Mouse (Mus musculus) C2C12 (cell line): Measurements from ENCODE around the gene Gm21149.
"Not testable (repeated sequence)": the region's sequence is repeated elsewhere in the genome, so short reads cannot be mapped to it uniquely, and the experiment has no call there.

Source experiments
- CEBPB ChIP-seq: IDR thresholded peaks from one replicate; pipeline ENCODE4 v1.6.1; 2011; ENCODE audit warnings: low read depth, mild to moderate bottlenecking, control low read depth, moderate library complexity
- CTCF ChIP-seq: IDR thresholded peaks from one replicate; pipeline ENCODE4 v1.5.1; 2011; ENCODE audit not compliant: control insufficient read depth, insufficient read depth, insufficient read length
- FOSL1 ChIP-seq: IDR thresholded peaks from one replicate; pipeline ENCODE4 v1.8.0; 2011; ENCODE audit warnings: mild to moderate bottlenecking, low read length; ENCODE audit not compliant: poor library complexity, insufficient read depth, severe bottlenecking
- MAX ChIP-seq: IDR thresholded peaks from one replicate; pipeline ENCODE4 v1.6.1; 2011; ENCODE audit warnings: mild to moderate bottlenecking, control low read depth
- MYOD1 ChIP-seq: IDR thresholded peaks from one replicate; pipeline ENCODE4 v1.6.1; 2011; ENCODE audit warnings: low read depth; ENCODE audit not compliant: control insufficient read depth, insufficient read length
- MYOG ChIP-seq: IDR thresholded peaks from one replicate; pipeline ENCODE4 v1.6.1; 2011; ENCODE audit not compliant: control insufficient read depth, insufficient read length; ENCODE audit errors: extremely low read depth
- USF1 ChIP-seq: IDR thresholded peaks from one replicate; pipeline ENCODE4 v1.6.1; 2011; ENCODE audit warnings: low read depth, mild to moderate bottlenecking, control low read depth, moderate library complexity

DNA sequence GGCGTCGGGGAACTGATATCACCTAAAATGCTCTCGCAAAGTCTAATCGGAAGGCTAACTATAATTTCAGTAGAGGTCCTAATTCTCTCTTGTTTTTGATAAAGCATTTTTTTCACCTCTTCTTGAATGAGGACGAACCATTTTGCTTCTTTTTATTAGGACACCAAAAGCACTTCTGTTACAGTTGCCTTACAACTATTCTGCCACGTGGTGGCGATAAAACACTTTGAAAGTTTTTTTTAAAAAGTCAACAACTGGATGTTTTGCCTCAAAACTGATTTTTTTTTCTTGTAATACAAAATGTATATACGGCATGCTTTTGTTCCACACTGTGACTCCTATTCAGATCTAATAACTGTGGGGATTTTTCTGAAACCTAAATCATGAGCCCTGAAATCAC is 14.7 kb downstream of the Gm21149 start:
- TF ChIP-seq MYOG, CTCF, MYOD1, FOSL1, CEBPB: not testable (repeated sequence)
- peak; percentile 10 for TF ChIP-seq MAX
- peak; percentile 47 for TF ChIP-seq USF1
